Mouse (Mus musculus) gastrocnemius, postnatal 25 days (tissue): Measurements from ENCODE around the gene Rps6ka5. TPM values are rescaled to one million over a fixed set of nuclear protein-coding genes. Genes with fewer than 3 reads are reported as not detected.
A peak's percentile ranks its signal among the peaks of the same experiment; 100 is the strongest.

Experiments
- DNase-seq: peaks from one replicate; pipeline ENCODE4 v3.0.0; 2022
- total RNA-seq, 2 experiments: library from RNA; stranded (reverse); gene quantifications; 1 replicate in 1 of 2; 2 replicates in 1 of 2; pipeline ENCODE4 v1.2.3; 2021

The Rps6ka5 gene
- total RNA-seq, 2 experiments from 2014 or later = 9.5 to 9.8 TPM

DNA sequence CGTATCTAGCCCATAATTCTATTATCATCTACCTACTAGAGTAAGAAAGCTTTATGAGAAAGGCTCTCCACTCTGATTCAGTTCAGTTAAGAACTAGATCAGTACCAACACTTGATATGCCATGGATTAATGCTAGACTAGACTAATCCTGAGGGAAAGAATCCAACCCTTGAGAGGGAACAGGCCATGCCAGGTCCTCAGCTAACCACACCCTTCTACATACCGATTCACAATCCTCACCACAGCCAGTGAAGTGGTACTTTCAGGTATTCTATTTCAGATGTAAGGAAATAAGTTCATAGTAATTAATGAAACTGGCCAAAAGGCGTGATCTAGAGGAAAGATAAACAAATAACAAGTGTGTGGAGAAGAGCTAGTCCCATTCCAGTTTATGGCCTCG, 70.8 kb downstream of the Rps6ka5 start:
- no peak for DNase-seq

DNA sequence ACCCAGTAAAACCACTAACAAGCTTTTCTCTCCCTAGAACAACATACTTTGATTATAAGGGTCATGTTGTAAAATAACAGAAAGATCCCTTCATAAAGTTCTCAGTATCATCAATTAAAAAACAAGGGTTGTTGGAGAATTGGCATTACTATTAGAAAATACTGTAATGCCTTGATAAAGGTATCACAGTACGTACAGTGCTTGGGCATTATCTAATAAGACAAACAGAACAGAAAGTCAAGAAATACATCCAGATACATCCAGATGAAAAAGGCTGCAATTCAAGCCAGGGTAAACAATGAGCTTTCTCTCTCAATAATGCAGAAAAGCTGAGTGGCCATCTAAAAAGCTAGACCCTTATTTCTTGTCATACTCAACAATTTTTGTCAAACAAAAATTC, 84.8 kb downstream of the Rps6ka5 start:
- no peak for DNase-seq

DNA sequence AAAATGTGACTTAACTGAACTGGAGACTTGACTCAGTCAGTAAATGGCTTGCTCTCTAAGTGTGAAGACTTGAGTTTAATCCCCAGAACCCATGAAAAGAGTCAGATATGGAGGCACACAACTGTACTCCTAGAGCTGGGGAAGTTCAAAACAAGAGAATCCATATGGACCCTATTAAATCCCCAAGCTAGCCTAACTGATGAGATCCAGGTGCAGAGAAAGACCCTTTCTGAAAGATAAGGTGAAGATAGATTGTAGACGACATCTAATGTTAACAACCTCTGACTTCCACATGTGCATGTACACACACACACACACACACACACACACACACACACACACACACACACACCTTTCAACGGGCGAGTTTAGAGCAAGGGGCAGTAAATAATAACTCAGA, 86.1 kb downstream of the Rps6ka5 start:
- no peak for DNase-seq

DNA sequence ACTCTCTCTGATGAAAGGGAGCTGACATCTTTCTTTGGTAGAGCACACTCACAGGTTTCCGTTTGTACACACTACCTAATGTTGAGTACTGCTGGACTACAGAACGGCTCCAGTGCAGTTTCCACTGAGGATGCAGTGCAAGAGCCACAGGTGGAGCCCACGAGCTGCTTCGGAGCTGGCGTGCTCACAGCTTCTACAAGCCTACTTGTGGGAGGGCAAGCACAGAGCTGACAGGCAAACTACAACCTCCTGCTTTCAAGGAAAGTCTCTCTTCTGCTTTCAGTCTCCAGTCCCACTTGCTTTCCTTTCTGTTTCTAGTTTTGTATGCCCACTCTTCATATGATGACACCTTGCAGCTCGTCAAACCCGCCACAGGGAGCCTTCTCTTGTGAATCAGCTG, 87.1 kb downstream of the Rps6ka5 start:
- DNase-seq = no peak

DNA sequence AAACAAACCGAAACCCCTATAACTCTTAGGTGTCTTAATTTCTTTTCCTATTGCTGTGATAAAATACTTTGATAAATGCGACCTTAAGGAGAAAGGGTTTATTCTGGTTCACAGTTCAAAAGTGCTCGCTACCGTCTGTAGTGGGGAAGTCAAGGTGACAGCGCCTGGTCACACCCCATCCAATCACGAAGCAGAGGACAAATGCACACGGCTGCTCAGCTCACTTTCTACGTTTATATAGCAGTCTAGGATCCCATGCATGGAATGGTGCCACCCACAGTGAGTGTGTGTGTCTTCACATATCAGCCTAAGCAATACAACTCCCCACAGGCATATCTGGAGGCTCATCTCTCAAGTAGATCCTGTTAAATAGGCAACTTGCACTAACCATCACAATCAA, 88.9 kb downstream of the Rps6ka5 start:
- DNase-seq = no peak

DNA sequence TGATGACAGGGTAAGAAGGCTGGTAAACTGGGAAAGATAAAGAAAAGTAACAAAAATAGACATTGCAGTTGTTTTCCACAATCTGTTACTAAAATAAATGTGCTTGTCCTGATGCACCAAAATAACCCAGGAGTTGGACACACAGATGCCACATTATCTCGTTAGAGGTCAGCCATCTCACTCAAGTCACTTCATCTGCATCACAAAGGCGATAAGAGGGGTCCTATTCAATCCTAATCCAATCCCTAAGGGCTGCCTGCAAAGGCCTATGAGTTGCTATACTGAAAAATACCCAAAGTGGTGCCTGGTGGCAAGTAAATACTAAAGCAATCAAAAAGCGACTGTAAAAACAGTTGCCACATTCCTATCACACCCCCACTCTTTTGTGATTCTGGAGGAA, 90.0 kb downstream of the Rps6ka5 start:
- no peak for DNase-seq

DNA sequence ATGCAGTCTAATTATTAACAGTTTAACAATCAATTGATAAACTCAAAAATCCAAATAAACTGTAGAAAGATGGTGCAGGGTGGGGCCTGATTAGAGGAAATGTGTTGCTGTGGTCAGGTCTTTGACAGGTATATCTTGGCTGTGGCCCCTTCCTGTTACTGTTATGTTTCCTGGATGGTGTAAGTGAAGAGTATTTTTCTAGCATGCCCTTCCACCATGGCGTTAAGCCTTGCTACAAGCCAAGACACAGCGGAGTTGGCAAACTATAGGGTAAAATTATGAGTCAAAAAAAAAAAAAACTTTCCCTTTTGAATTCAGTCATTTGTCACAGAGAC, 90.5 kb downstream of the Rps6ka5 start:
- DNase-seq = no peak

DNA sequence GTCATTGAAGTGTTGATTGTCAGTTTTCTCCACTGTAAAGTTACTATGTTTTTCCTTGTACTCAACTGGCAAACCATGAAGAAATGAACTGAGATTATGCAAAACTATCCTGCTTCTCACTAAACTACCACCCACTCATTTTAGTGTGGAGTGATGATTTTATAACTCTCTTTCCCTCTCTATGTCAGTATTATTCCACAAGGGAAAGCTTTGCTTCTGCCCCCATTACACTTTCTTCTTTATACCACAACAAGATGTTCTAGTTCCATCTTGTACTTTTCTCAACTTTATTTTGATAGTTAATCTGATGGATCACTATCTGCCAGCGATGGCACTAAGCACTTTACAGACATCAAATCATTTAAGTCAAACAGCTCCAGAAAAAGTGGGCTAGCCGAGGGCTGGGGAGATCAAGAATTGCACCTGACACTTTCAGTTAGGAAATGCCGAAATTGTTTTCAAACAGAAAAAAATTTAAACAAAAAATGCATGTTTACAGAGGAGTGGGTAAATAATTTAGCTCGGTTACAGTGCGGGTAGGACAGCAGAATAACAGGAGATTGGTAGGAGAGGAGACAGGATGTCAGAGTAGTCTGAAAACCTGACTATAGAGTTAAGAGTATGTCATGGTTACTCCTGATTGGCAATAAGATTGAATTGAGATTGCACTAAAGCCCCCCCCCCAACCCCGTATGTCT, 91.0 kb downstream of the Rps6ka5 start:
- no peak for DNase-seq

DNA sequence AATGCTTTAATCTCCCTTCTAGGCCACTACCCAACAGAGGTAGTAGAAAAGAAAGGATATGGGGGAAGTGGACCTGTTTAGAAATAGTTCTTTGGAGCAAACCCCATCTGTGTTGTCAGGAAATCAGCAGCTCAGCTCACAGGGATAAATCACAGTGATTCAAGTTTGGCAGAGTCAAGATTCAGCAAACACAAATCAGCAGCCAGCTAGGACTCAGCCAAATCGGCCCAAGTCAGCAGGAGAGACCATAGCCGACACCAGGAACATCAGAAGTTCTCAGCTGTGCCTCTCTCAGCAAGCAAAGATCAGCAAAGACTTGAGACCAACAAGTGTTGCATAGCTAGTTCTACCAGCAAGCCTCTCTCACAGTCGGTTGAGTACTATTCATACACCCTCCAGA, 93.6 kb downstream of the Rps6ka5 start:
- no peak for DNase-seq

DNA sequence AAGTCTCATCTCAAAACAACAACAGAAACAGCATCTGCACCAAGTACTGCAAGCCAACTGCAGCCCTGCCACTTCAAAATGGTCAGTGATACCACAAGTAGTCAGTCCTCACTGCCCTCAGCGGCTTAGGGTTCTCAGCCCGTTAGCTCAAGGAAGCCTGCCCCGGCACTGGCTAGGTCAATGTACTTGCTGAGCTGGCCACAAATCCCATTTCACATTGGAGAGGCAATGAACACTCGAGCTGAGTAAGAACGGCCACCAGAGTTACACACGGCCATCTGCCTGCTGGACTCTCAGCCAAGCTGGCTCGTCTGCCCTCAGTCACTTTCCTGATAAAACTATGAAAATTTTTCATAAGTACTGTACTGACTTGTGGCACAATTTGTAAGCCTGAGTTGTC, 95.5 kb downstream of the Rps6ka5 start:
- DNase-seq = no peak

DNA sequence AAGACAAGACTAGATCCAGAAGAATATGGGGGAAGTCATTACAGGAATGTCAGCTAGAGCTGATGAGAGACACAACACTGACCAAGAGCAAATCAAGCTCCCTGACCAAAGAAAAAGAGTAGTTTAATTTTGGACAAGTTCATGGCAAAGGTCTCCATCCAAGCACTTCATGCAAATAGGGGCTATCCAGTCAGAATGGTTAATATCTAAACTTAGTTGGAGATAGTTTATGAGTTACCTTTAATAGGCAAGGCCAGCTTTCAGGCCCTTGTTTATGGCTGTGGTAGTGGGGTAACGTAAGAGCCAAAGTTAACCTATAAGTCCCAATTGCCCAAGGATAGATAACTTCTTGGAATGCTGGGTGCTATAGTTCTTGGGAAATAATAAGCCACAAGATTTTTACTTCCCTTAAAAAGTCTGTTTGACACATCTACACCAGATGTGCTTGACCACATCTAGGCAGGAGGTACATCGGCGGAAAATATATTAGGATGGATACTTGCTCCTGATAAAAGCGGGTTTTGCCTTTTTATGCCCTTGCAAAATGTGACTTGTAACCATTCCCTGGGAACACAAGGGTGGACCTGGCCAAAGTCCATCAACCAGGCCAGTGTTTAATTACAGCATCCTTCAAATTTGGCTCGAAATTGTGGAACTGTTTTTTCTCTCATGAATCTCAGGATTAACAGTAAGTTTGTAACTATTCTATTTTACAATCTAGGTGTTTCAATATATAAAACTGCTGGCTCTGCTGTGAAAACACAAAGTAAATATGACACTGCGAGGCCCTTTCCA, 97.5 kb downstream of the Rps6ka5 start:
- no peak for DNase-seq

DNA sequence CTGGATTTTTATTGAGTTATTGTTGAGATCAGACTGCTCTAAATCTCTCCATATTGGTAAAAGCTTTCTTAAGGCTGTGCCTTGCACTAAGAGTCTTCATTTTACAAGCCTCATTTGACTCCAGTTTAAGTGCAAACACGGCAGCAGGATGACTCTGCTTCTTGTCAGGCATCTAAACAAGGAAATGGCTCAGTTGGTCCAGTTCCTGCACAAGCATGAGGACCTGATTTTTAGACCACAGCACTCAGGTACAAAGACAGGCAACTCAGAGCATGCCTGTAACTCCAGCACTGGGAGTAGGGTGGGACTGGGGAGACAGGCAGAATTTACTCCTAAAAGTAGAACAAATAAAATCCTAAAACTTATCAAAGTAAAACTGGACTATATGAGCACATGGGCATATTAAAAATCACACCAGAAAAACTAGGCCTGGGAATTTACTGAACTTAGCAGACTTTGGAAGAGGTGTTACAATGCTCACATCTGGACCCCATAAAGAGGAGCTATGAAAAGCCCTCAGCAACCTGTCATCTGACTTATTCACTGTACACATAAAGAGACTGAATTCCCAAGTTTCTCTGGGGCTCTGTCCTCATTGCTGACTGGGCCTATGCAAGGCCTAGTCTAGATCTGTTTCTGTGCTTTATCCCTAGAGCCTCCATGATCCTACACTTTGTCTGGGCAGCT, 99.6 kb downstream of the Rps6ka5 start:
- no peak for DNase-seq

DNA sequence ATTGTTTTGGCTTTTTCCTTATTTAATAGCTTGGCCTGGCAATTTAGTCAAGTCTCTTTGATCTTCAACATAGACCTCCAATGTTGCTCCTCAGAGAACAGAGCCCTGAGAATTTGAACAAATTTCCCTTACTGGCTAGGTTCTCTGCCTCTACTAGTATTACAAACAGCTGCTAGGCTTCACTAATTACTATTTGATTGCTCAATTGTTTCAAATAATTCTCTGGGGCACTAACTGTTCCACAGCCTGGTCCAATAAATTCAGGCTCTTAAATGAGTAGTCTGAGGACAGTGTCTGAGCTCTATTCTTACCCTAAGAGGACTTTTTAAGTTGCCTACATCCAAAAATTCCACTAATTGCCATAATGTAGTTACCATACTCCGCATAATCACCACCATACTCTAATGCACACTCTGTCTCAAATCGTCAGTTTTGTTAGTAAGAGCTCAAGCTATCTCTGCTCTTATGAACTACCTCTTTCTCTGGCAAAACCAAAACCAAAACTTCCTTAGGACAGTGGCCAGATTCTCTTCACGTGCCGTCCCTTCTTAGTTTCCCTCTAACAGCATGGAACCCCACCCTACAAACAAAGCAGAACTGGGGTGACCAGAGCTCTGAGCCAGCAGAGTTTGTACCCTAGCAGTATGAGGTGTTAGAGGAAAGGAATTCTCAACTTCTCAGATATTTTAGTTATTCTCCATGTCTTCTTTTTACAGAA, 100.4 kb downstream of the Rps6ka5 start:
- DNase-seq = peak; percentile 18

DNA sequence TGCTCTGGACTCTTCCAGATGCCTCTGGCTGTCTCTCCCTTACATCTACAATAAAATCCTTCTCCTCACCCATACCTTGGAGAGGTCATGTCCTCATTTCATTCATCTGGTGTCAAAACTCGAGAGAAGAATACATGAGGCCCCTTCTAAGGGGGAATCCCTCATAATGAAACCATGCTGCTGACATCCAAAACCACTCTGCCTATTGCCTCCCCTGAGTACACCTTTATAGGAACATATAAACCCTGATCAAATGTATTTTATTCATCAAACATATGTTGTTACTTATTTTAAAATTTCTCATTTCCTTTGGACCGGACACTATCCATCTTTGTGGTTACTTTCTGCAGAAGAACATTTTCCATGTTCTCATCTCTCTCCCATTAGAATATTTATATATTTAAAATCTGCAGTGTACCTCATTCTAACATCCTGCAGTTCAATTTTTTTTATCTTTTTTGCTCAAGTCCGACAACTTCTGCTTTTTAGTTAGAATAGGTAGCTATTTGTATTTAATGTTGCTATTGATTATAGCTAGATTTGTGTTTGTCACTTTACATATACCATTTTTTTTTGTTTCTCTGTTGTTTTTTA, 101.8 kb downstream of the Rps6ka5 start:
- DNase-seq = no peak

DNA sequence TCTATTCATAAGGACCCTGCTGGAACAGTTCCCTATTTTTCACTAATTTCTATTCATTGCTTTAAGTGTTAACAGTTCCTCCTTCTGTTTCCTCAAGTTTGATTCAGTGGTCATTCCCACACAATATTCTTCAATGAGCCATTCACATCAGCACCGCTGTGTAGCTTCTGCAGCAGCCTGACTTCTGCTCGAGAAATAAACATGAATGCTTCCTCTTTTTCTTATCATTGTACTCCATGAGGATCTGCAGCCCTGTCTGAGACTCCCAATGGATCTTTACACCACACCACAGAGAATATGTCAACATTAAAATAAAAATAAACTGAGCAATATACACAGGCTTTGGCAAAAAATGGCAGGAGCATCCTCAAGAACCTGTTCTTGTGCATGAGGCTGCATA, 111.5 kb downstream of the Rps6ka5 start:
- no peak for DNase-seq

DNA sequence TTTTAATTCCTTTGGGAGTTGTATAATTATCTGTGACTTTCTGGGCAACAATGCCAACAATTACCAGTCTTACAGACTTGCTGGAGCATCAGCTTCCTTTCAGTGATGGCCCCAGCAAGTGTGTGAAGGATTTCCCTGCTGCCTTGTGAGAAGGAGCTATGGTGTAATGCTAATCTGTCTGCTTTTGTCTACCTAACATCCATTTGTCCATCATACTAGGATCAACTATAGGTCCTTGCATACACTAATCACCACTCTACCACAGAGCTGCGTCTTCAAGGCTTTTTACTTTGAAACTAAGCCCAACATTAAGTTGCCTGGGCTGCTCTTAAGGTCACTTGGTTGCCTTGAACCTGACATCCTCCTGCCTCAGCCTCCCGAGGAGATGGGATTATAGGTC, 112.9 kb downstream of the Rps6ka5 start:
- no peak for DNase-seq

DNA sequence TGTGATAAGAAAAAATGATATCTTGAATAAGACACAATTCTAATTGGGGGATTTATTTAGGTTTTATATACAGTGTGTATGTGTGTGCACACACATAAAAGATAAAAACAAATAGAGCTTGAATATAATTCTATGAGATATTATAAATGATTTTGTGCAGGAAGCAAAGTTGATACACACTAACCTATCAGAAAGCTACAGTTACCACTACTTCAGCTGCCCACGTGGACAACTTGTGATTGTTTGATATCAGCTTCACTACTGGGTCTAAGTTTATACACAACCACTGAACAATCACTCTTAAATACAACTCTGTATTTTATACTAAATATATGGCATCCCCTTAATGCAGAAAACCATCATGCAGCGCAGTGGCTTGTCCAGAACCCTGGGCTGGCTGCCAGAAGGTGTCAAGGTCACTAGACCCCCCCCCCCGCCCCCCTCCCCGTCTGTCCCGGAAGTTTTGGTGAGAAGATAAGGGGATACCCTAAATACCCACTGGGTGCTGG, 113.5 kb downstream of the Rps6ka5 start:
- DNase-seq = no peak

DNA sequence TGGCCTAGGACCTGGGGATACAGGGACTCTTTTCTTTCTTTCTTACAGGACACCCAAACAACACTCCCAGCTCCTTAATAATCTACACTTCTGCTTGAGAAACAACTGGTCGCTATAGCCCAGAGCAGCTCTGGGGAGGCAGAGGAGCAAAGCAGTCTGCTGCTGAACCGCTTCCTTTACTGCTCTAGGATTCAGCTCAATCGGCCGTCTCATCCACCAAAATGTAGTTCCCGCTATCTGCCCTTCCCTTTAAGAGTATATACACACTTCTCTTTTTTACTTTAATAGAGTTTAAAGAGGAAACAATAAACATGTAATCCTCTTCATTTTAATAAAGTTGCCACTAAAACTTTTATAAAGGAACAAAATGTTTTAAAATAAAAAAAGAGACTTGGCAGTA, 117.0 kb downstream of the Rps6ka5 start:
- no peak for DNase-seq

DNA sequence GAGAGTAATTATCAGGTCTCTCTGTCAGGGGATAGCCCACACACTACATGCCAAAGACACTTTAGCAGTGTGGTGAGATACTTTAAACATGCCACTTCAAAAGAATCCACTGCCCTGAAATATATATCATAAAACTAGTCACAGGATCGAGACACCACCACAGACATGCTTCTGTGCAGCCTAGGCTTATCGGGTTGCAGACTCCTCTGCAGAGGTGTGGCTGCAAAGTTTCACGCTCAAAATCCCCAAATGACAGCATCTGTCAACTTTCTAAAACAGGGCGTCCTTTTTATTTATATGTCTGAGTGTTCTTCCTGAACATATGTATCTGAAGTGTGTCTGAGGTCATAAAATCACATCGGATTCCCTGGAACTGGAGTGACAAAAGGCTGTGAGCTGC, 117.7 kb downstream of the Rps6ka5 start:
- no peak for DNase-seq

DNA sequence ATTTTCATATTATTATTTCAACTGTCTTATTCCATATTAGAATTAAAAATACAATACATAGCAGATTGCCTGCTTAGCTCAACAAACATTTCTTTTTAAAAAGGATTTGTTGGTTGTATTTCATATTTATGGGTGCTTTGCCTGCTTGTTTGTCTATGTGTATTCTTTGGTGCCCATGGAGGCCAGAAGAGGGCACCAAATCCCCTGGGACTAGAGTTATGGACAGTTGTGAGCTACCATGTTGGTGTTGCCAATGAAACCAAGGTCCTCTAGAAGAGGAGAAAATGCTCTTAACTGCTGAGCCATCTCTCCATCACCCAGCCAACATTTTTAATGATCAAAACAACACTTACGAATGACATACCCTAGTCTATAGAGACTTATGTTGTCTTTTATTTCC, 120.0 kb downstream of the Rps6ka5 start:
- no peak for DNase-seq

DNA sequence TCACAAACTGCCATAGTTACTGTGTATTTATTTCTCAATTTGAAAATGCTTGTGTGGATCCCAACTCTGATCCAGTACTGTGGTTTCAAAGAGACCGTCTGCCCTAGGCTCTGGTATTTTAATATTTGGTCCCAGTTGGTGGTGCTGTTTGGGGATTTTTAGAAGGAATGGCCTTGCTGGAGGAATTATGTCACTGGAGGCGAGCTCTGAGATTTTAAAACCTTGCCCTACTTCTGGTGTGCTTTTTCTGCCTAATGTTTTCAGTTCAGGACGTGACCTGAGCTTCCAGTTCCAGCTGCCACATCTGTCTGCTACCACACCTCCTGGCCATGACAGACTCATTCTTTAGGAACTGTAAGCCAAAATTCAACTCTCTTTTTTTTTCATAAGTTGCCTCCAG, 121.2 kb downstream of the Rps6ka5 start:
- no peak for DNase-seq

DNA sequence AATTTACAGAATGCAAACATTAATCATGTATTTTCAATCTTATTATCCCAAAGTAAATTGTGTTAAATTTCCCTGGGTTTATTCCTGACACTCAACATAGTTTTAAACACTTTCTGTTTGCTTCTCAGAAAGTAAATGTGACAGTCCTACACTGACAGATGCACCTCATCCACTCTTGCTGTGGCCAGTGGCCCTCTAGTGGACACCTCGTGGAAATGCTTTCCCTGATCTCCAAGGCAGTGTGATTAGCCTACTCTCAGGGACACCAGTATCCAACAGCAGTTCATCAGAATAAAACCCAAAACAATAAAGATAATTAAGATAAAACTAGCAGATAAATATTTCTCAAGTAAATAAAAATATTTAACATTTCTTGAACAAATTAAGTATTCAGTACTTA, 122.2 kb downstream of the Rps6ka5 start:
- peak; percentile 12 for DNase-seq
